Mouse (Mus musculus) heart, adult 18-20 months (tissue): ENCODE measurements at regions not wholly inside any gene's neighbourhood (a gene's known extent, or its start where the extent isn't known, plus 50 kb on each side); places are given as distances from the start of the nearest gene placed in this dataset.

ENCODE experiments used
- DNase-seq, 2 experiments: peaks; one replicate each; pipeline ENCODE4 v3.0.0; 2021 to 2022; ENCODE audit warnings: mixed read lengths in 1 of 2

GRCm38 (mm10) chr7:75923951-75924467 lies 75.9 kb downstream of the Klhl25 start:
- DNase-seq = no peak

- peak in 1 of 2 experiments; percentile 18 for DNase-seq
Measured at GRCm38 (mm10) chr7:75927537-75927936, 79.4 kb downstream of the Klhl25 start.

- DNase-seq = no peak
Measured at GRCm38 (mm10) chr7:75943844-75944243, 95.7 kb downstream of the Klhl25 start.

- no peak for DNase-seq
Measured at GRCm38 (mm10) chr7:75955671-75956070, 107.6 kb downstream of the Klhl25 start.

GRCm38 (mm10) chr7:75957366-75957765 lies 109.3 kb downstream of the Klhl25 start:
- no peak for DNase-seq

GRCm38 (mm10) chr7:75959903-75960620 lies 112.0 kb downstream of the Klhl25 start:
- DNase-seq = no peak

- no peak for DNase-seq
Measured at GRCm38 (mm10) chr7:75968177-75968576, 120.1 kb downstream of the Klhl25 start.

- DNase-seq = no peak
Measured at GRCm38 (mm10) chr7:75970914-75971313, 122.8 kb downstream of the Klhl25 start.

- no peak for DNase-seq
Measured at GRCm38 (mm10) chr7:75971706-75972105, 123.6 kb downstream of the Klhl25 start.

- DNase-seq = no peak
Measured at GRCm38 (mm10) chr7:75981560-75981959, 133.4 kb downstream of the Klhl25 start.

GRCm38 (mm10) chr7:75983029-75983808 lies 135.1 kb downstream of the Klhl25 start:
- DNase-seq = no peak

- DNase-seq = no peak
Measured at GRCm38 (mm10) chr7:75983809-75984171, 135.7 kb downstream of the Klhl25 start.

- no peak for DNase-seq
Measured at GRCm38 (mm10) chr7:75998853-75999252, 150.7 kb downstream of the Klhl25 start.

GRCm38 (mm10) chr7:75999324-75999907 lies 151.3 kb downstream of the Klhl25 start:
- no peak for DNase-seq

- no peak for DNase-seq
Measured at GRCm38 (mm10) chr7:76001012-76001411, 152.9 kb downstream of the Klhl25 start.

GRCm38 (mm10) chr7:76008226-76008625 lies 160.1 kb downstream of the Klhl25 start:
- no peak for DNase-seq

- DNase-seq = no peak
Measured at GRCm38 (mm10) chr7:76047743-76048142, 181.9 kb upstream of the Agbl1 start.

- DNase-seq = no peak
Measured at GRCm38 (mm10) chr7:76049342-76049741, 180.3 kb upstream of the Agbl1 start.

GRCm38 (mm10) chr7:76053843-76054242 lies 175.8 kb upstream of the Agbl1 start:
- DNase-seq = no peak

- no peak for DNase-seq
Measured at GRCm38 (mm10) chr7:76099149-76099548, 130.5 kb upstream of the Agbl1 start.

GRCm38 (mm10) chr7:76121242-76121844 lies 108.3 kb upstream of the Agbl1 start:
- no peak for DNase-seq

- no peak for DNase-seq
Measured at GRCm38 (mm10) chr7:76127641-76128111, 102.0 kb upstream of the Agbl1 start.

GRCm38 (mm10) chr7:76142455-76142854 lies 87.2 kb upstream of the Agbl1 start:
- no peak for DNase-seq
